Comparison of ENCODE assay signal across 20 mouse cellular contexts in the genomic region with DNA sequence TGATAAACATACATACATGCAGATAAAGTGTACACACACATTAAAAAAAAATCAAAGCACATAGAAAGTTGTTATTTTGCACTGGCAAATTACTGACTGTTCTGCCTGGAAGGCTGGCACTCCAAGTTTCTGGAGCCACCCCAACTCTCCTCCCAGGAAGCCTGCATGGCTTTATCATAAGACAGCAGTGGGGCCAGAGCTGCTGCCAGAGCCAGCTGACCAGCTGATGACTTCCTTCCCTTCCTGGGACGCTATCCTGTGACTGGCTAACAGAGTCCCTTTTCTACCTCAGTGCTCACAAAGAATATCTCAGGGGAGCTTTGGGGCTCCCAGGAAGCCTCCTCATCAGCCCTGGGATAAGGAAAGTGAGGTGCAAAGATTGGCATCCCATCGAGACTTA. TPM values are rescaled to one million over a fixed set of nuclear protein-coding genes. Genes with fewer than 3 reads are reported as not detected.
DNase-seq lines count a peak whose midpoint lies in the region; ATAC-seq and TF ChIP-seq lines count a peak whose summit lies in the region.
"Had no signal": no experiment of that assay in that cellular context is flagged by ENCODE, and none has a peak within 500 bp of the region (broad histone marks: within the 10 kb centered on the region; RNA-seq: fewer than 3 reads in every experiment).

No protein-coding gene starts in this region.

- DNase-seq in heart, adult 18-20 months: peak; percentile 41 to 49
- no peak for DNase-seq in heart, postnatal 25 days (ENCODE audit: low spot score)
- DNase-seq in 3T3-L1 (ENCODE audit: low read depth, low spot score): peak; percentile 16
- DNase-seq in limb, embryonic 10.5 days (ENCODE audit: low spot score): peak; percentile 34
- DNase-seq in layer of hippocampus, adult 18-20 months (ENCODE audit: low spot score in 2 of 2): no peak
- no peak for DNase-seq in midbrain, embryonic 14.5 days
- DNase-seq: cerebellum, adult 11-12 months; forebrain, postnatal 0 days; gastrocnemius, postnatal 25 days; kidney, adult 18-20 months; kidney, postnatal 4 days; right cerebral cortex, adult 18-20 months had no signal

- H3K27me3 ChIP-seq in limb, embryonic 10.5 days (ENCODE audit: low read depth, poor library complexity, severe bottlenecking): no peaks in the 10 kb centered on the region
- no peaks in the 10 kb centered on the region for H3K27me3 ChIP-seq in hindbrain, embryonic 16.5 days (replicated peaks; ENCODE audit: control insufficient read depth, insufficient read depth, low read length)
- H3K27me3 ChIP-seq in midbrain, embryonic 14.5 days (ENCODE audit: control insufficient read depth, insufficient read depth, low read length): no peaks in the 10 kb centered on the region
- H3K27me3 ChIP-seq: hindbrain, embryonic 12.5 days had no signal

- intact Hi-C loops in heart, postnatal 25 days (cut with DNase I): no loop called here

- TF ChIP-seq POLR2A in bone marrow macrophage, adult 2 months (IDR thresholded peaks at IDR 0.05; ENCODE audit: borderline replicate concordance, low read depth, low read length): no peak

- no peaks in the 10 kb centered on the region for H3K9me3 ChIP-seq in limb, embryonic 10.5 days (replicated peaks)
- no peaks in the 10 kb centered on the region for H3K9me3 ChIP-seq in hindbrain, embryonic 16.5 days (ENCODE audit: control insufficient read depth, low read length)
- H3K9me3 ChIP-seq in midbrain, embryonic 14.5 days (ENCODE audit: control insufficient read depth, low read length): no peaks in the 10 kb centered on the region
- H3K9me3 ChIP-seq: hindbrain, embryonic 12.5 days; liver, embryonic 12.5 days had no signal

- WGBS in limb, embryonic 10.5 days: 47% methylated on average over 2 of the region's 2 CpGs
- WGBS in hindbrain, embryonic 16.5 days: 67% methylated on average over 2 of the region's 2 CpGs
- WGBS in midbrain, embryonic 14.5 days: 63% methylated on average over 2 of the region's 2 CpGs

- no peaks in the 10 kb centered on the region for H3K36me3 ChIP-seq in limb, embryonic 10.5 days
- no peaks in the 10 kb centered on the region for H3K36me3 ChIP-seq in hindbrain, embryonic 16.5 days (ENCODE audit: control insufficient read depth, insufficient read depth, low read length)
- H3K36me3 ChIP-seq in midbrain, embryonic 14.5 days (ENCODE audit: control insufficient read depth, insufficient read depth, low read length): no peaks in the 10 kb centered on the region
- H3K36me3 ChIP-seq: hindbrain, embryonic 12.5 days; liver, embryonic 12.5 days had no signal

- no peak overlapping the region for H3K9ac ChIP-seq in hindbrain, embryonic 16.5 days (ENCODE audit: low read depth, low read length)
- no peak overlapping the region for H3K9ac ChIP-seq in midbrain, embryonic 14.5 days (replicated peaks; ENCODE audit: low read length)
- H3K9ac ChIP-seq: forebrain, postnatal 0 days; hindbrain, embryonic 12.5 days; liver, embryonic 12.5 days had no signal

- H3K27ac ChIP-seq in bone marrow macrophage, adult 2 months (ENCODE audit: insufficient read depth, low read depth, low read length): peak overlapping the region; percentile 79
- peak overlapping the region; percentile 71 for H3K27ac ChIP-seq in limb, embryonic 10.5 days
- no peak overlapping the region for H3K27ac ChIP-seq in hindbrain, embryonic 16.5 days (ENCODE audit: low read depth, low read length)
- H3K27ac ChIP-seq in midbrain, embryonic 14.5 days (replicated peaks; ENCODE audit: low read depth, low read length): no peak overlapping the region
- H3K27ac ChIP-seq: hindbrain, embryonic 12.5 days; liver, embryonic 12.5 days had no signal

- no peak for TF ChIP-seq CTCF in bone marrow macrophage, adult 2 months (IDR thresholded peaks at IDR 0.05; ENCODE audit: low read depth, low read length)

- peaks cover 36% of the 10 kb centered on the region for H3K4me1 ChIP-seq in bone marrow macrophage, adult 2 months (ENCODE audit: control insufficient read depth, insufficient read depth, low read length)
- H3K4me1 ChIP-seq in limb, embryonic 10.5 days: peaks cover 15% of the 10 kb centered on the region
- no peaks in the 10 kb centered on the region for H3K4me1 ChIP-seq in hindbrain, embryonic 16.5 days (ENCODE audit: control insufficient read depth, insufficient read depth, low read depth, low read length)
- no peaks in the 10 kb centered on the region for H3K4me1 ChIP-seq in midbrain, embryonic 14.5 days (ENCODE audit: control insufficient read depth, insufficient read depth, low read length)
- H3K4me1 ChIP-seq: liver, embryonic 12.5 days had no signal

- ATAC-seq in hindbrain, embryonic 16.5 days: no peak
- no peak for ATAC-seq in midbrain, embryonic 14.5 days (ENCODE audit: low FRiP score, low TSS enrichment)
- ATAC-seq: activated CD4-positive, CD25-positive, alpha-beta regulatory T cell, adult 4 months; CD4-positive, CD25-positive, alpha-beta regulatory T cell, adult 4 months; forebrain, postnatal 0 days; liver, embryonic 12.5 days had no signal

- no peak overlapping the region for H3K4me2 ChIP-seq in hindbrain, embryonic 16.5 days (ENCODE audit: low read length)
- no peak overlapping the region for H3K4me2 ChIP-seq in midbrain, embryonic 14.5 days (ENCODE audit: low read length)
- H3K4me2 ChIP-seq: hindbrain, embryonic 12.5 days; liver, embryonic 12.5 days had no signal

- no peak overlapping the region for H3K4me3 ChIP-seq in bone marrow macrophage, adult 2 months (ENCODE audit: insufficient read depth, low read length)
- H3K4me3 ChIP-seq in limb, embryonic 10.5 days: peak overlapping the region; percentile 6; the same call in 1 of the 2 replicates
- no peak overlapping the region for H3K4me3 ChIP-seq in hindbrain, embryonic 16.5 days (ENCODE audit: low read length)
- no peak overlapping the region for H3K4me3 ChIP-seq in midbrain, embryonic 14.5 days (replicated peaks; ENCODE audit: low read depth, low read length)
- H3K4me3 ChIP-seq: erythroblast, embryonic 14.5 days; hindbrain, embryonic 12.5 days; liver, embryonic 12.5 days; myocyte had no signal

RNA-seq across cellular contexts. Expression of a gene that starts 9.5 kb away (rescaled TPM):
- total RNA-seq in heart, adult 18-20 months (2021): 1 to 10 TPM; 1.0 to 1.8 TPM
- total RNA-seq in heart, postnatal 25 days (2021): 1 to 10 TPM in 1 of 2 experiments, under 1 TPM in 1; 0.89 to 1.0 TPM
- 58.9 and 64.2 TPM in 2 replicates for polyA plus RNA-seq in bone marrow macrophage, adult 2 months (2012; ENCODE audit: insufficient read depth, insufficient read length, missing spikeins)
- polyA plus RNA-seq in limb, embryonic 10.5 days (2016; fragmentation: Nextera tagmentation; extraction: Ambion mirVana): 0.64 and 2.3 TPM in 2 replicates
- under 1 TPM; 0.67 to 0.71 TPM for total RNA-seq in layer of hippocampus, adult 18-20 months (2021)
- 0.56 and 0.66 TPM in 2 replicates for polyA plus RNA-seq in hindbrain, embryonic 16.5 days (2015; fragmentation: Nextera tagmentation; extraction: Ambion mirVana)
- polyA plus RNA-seq in midbrain, embryonic 14.5 days (2014; fragmentation: Nextera tagmentation; extraction: Ambion mirVana): 0.55 TPM in 1 of 2 replicates, not detected in the other
- polyA plus RNA-seq: erythroblast, embryonic 14.5 days had no signal

RNA-seq across cellular contexts. Expression of a gene that starts 35.1 kb away (rescaled TPM):
- total RNA-seq in heart, adult 18-20 months (2021): 100 to 1,000 TPM; 104 to 107 TPM
- 10 to 100 TPM; 87.9 to 88.9 TPM for total RNA-seq in heart, postnatal 25 days (2021)
- polyA plus RNA-seq in bone marrow macrophage, adult 2 months (2012; ENCODE audit: insufficient read depth, insufficient read length, missing spikeins): 18.5 and 19.9 TPM in 2 replicates
- 60.5 and 69.0 TPM in 2 replicates for polyA plus RNA-seq in limb, embryonic 10.5 days (2016; fragmentation: Nextera tagmentation; extraction: Ambion mirVana)
- 10 to 100 TPM; 80.6 to 84.9 TPM for total RNA-seq in layer of hippocampus, adult 18-20 months (2021)
- 49.6 and 49.8 TPM in 2 replicates for polyA plus RNA-seq in hindbrain, embryonic 16.5 days (2015; fragmentation: Nextera tagmentation; extraction: Ambion mirVana)
- 52.1 and 54.8 TPM in 2 replicates for polyA plus RNA-seq in midbrain, embryonic 14.5 days (2014; fragmentation: Nextera tagmentation; extraction: Ambion mirVana)

Comparison
In these comparisons a context has a peak if more than half of its experiments do, and no peak if none do; other contexts are left out.
1. DNase-seq: peak in heart, adult 18-20 months (2 of 2), 3T3-L1 (single experiment) and limb, embryonic 10.5 days (single experiment); none in heart, postnatal 25 days (single experiment), layer of hippocampus, adult 18-20 months (0 of 2) and midbrain, embryonic 14.5 days (single experiment).
2. H3K27ac ChIP-seq: peak in bone marrow macrophage, adult 2 months (single experiment) and limb, embryonic 10.5 days (single experiment); none in hindbrain, embryonic 16.5 days (single experiment) and midbrain, embryonic 14.5 days (single experiment).
3. RNA of a gene that starts 9.5 kb away (polyA plus RNA-seq): 58.9 to 64.2 TPM in bone marrow macrophage, adult 2 months; 0.64 to 2.3 TPM in limb, embryonic 10.5 days, 0.56 to 0.66 TPM in hindbrain, embryonic 16.5 days and 0.55 TPM in midbrain, embryonic 14.5 days; every median in the first group is over 10 times any median in the second.